Mouse (Mus musculus) left cerebral cortex, postnatal 36 days (tissue): ENCODE results near the gene Pnmal2. TPM values are rescaled to one million over a fixed set of nuclear protein-coding genes. Genes with fewer than 3 reads are reported as not detected.
A peak's percentile ranks its signal among the peaks of the same experiment; 100 is the strongest.

Experiments used
- DNase-seq, 2 experiments: peaks; one replicate each; pipeline ENCODE4 v3.0.0; 2021 to 2022; ENCODE audit warnings: low spot score in 2 of 2, mixed read lengths in 1 of 2
- intact Hi-C: fragments of 180-260 bp; cut with DNase I; formaldehyde crosslinking; loops from one replicate; pipeline ENCODE4 v1.15.1; 2025
- total RNA-seq, 2 experiments: library from RNA; stranded (reverse); gene quantifications; 2 replicates each; pipeline ENCODE4 v1.2.3; 2021

Pnmal2 gene
- total RNA-seq, 2 experiments from 2014 or later = 249 to 288 TPM

DNA sequence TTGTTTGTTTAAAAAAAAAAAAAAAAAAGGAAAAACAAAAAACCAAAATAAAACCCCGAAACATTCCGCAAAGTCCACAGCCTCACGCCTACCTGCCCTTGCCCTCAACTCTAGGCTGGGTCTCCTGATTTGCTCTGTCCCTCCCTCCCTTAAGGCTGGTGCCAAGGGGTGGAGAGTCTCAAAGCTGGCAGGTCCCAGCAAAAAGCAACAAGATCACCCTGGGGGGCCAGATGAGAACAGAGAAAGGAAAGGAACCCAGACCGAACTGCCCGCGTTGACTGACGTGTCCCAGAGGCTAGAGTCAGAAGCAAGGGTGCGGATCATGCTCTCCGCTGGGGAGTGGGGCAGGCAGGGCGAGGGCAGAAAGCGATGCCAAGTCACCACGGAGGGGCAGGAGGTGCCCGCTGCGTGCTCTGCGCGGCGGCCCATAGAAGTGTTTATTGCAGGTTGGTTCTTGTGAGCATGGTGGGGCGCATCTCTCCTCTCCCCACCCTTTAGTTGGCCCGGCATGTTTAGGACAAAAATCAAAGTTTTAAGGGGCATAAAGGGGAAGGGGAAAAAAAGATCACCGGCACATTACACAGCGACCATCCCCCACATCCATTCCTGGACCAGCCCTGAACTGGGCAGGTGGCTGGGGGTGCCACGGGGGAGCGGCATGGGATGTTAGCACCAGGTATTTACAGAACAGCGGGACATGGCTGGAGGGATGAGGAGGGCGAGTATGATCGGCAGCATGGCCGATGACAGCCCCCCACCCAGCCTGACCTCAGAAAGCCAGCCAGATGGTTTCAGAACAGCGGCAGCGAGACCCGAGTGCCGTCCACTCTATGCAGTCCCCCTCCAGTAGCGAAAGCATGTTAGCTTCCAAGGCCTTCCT lies 28.8 kb upstream of the Pnmal2 start:
- intact Hi-C loops = no loop called here
- DNase-seq = no peak

DNA sequence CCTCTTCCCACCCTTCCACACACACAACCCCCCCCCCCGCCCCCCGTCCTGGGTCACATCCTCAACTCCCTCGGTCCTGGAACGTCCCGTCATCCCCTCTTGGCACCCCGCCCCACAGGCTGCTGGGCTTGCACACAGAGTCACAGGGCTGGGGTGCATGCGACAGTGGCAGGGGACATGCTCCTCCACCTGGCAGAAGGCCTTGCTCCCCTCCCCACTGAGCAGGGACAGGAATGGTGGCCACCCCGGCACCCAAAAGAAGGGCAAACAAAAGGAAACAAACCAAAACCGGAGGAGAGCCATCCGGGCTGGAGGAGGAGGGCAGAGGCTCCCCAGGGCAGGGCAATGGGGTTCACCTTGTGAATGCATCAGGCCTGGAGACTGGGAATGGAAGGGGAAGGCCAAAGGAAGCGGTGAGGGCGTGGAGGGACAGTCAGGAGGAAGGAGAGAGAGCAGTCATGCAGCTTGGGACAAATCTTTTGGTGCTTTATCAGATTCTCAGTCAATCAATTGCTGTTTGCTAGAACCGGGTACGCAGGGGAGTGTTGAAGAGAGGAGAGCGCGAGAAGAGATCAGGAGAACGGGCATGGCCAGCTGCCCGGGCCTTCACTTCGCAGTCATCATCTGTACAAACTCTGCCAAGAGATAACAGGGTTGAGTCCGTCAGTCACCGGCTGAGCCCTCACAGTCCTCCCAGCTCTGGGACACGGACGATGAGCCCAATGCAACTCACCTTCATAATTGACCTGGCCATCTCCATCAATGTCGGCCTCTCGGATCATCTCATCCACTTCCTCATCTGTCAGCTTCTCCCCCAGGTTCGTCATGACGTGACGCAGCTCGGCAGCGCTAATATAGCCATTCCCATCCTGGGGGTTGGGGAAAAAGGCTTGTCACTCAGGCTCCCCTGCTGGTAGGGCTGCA lies 27.9 kb upstream of the Pnmal2 start:
- DNase-seq = no peak
- intact Hi-C loops = no loop called here

- DNase-seq = no peak
- intact Hi-C loops = no loop called here
Observed at GRCm38 (mm10) chr7:16917447-16917846, 27.0 kb upstream of the Pnmal2 start.

- peak; percentile 78 to 87 for DNase-seq
- intact Hi-C loops = no loop called here
Observed at GRCm38 (mm10) chr7:16918014-16918413, 26.5 kb upstream of the Pnmal2 start.

GRCm38 (mm10) chr7:16918670-16919069 lies 25.8 kb upstream of the Pnmal2 start:
- DNase-seq = no peak
- intact Hi-C loops = no loop called here

- DNase-seq = no peak
- intact Hi-C loops = no loop called here
Observed at GRCm38 (mm10) chr7:16919395-16920149, 24.9 kb upstream of the Pnmal2 start.

GRCm38 (mm10) chr7:16920150-16920579 lies 24.3 kb upstream of the Pnmal2 start:
- intact Hi-C loops = no loop called here

GRCm38 (mm10) chr7:16920818-16921791 lies 23.4 kb upstream of the Pnmal2 start:
- intact Hi-C loops = no loop called here

More at GRCm38 (mm10) chr7:16920150-16920579, 24.3 kb upstream of the Pnmal2 start:
- DNase-seq = no peak

GRCm38 (mm10) chr7:16921881-16922335 lies 22.6 kb upstream of the Pnmal2 start:
- intact Hi-C loops = no loop called here

More at GRCm38 (mm10) chr7:16920818-16921791, 23.4 kb upstream of the Pnmal2 start:
- DNase-seq = no peak

DNA sequence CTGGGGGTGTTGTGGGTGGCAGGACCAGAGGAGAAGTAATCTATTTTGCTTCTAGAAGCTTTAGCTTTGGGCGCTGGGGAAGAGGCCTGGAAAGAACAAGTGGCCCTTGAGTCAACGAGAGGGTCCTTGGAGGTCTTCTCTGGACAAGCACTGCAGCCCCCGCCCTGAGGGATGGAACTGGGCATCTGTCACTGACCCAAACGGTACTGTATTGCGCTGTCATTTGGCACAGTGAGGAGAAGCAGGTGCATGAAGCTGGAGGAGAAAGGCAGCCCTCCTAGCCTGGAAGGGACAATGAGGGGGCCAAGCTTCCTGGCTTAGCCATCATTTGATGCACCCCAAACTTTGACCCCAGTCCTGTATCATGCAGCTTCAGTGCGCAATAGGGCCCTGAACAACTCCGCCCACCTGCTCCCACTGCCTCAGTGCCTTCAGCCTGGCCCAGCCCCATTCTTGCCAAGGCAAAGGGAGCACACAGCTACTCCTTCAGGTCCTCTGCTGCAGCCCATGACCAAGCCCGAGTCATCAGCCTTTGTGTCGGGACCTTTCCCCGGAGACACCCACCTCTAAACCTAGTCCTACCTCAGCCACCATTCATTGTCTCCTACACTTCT lies 22.0 kb upstream of the Pnmal2 start:
- intact Hi-C loops = no loop called here
- peak; percentile 54 to 64 for DNase-seq

More at GRCm38 (mm10) chr7:16921881-16922335, 22.6 kb upstream of the Pnmal2 start:
- DNase-seq = no peak

GRCm38 (mm10) chr7:16923283-16924036 lies 21.0 kb upstream of the Pnmal2 start:
- intact Hi-C loops = no loop called here
- DNase-seq = peak in 1 of 2 experiments; percentile 31

DNA sequence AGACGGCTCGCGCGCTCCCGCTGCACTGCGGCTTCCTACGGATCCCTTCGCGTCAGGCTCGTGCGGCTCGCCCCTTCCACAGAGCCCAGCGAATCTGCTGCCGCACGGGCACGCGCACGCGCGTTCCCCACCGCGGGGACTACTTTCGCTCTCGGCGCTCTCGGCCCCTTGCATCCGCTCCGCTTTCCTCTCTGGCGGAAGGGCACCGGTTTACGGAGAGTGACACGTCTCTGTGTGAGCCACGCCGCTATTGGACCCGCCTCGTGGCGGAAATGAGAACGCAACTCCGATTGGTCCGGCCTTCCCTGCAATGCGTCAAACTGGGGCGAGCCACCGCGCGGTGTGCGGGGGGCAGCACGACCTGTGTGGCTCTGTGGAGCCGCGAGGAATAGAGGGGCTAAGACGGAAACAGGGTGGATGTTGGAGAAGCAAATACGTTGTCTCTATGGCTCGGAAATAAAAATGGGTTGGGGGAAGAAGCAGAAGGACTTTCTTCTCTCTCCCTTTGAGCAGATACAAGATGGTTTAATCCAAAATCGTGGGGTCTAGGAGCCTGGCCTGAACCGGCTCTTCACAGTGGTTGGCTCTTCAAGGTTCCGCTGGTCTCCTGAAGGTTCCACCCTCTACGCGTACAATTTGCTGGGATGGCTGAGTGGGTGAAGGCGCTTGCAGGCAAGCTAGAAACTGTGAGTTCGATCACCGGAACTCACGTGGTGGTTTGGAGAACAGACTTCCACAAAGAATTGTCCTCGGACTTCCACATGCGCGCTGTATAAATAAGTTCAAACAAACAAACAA lies 20.2 kb upstream of the Pnmal2 start, which contains the start of gene Calm3:
Gene Calm3, minus strand, starts transcription at position 78 of the 798 bp plus-strand sequence.
- peak; percentile 100 for DNase-seq
- intact Hi-C loops = no loop called here

DNA sequence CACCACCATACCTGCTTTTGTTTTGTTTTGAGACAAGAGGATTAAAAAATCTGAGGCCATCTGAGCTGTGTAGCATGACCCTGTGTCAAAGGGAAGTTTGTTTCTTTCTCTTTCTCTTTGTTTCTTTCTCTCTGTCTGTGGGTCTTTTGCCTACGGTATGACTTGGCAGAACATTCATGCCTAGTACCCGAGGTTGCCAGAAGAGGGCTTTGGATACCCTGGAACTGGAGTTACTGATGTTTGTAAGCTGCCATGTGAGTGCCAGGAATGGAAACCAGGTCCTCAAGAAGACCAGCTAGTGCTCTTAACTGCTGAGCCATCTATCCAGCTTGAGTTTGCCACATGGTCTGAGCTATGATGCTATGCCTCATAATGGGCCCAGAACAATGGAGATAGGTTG lies 16.1 kb upstream of the Pnmal2 start:
- DNase-seq = no peak
- intact Hi-C loops = no loop called here

DNA sequence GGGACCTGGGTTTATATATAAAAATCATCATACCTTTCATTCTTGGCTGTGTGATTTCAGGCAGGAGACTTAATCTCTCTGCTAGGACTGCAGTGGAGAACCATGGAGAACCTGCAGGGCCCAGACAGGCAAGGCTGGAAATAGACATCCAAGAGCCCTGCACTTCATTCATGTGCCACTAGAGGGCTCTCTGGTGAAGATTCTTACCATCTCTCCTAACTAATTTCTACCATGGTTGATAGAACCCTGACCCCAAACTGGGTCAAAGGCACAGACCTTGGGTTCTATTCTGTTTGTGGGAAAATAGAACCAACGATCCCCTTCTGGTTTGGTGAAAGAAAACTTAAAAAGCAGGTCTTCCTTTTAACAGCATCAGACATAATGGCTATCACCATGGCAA lies 13.6 kb upstream of the Pnmal2 start:
- intact Hi-C loops = no loop called here
- peak; percentile 72 to 82 for DNase-seq

DNA sequence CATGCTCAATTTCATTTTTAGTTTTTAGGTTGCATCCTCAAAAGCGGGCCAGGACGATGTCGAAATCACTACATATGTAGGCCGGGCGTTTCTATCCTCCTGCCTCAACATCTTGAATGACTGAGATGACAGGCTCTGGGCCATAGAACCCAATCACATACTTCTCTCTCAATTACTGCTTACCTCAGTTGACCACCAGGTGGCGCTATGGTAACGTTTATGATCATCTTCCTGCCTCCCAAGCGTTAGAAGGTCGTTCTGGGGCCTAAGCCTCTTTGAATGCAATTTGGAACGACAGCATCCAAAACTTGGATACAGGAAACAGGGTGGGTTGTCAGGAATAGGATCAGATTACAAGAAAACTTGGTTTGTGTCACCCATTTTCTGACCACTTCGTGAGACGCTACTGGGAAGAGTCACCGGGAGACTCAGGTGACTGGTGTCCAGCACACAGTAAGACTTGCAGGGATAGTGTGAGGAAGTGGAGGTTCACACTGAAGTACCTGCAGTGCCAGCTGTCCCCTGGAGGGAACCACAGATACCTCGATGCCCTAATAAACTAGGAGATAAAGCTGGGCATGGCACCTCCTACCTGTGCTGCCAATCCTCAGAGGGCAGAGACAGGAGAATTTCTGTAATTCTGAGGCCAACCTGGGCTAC lies 12.4 kb upstream of the Pnmal2 start:
- intact Hi-C loops = loop anchor here (1.0 to 2.0 kb wide), 3 partner anchors 18 to 131 kb away; partner anchors contain the start of gene Hif3a
- DNase-seq = peak; percentile 79 to 88
